ENCODE assay signal across 16 mouse cellular contexts in genomic region chr12:50496006-50496405, GRCm38 (mm10).
DNase-seq lines count a peak whose midpoint lies in the region; ATAC-seq and TF ChIP-seq lines count a peak whose summit lies in the region.
"Had no signal": no experiment of that assay in that cellular context is flagged by ENCODE, and none has a peak within 500 bp of the region (broad histone marks: within the 10 kb centered on the region; RNA-seq: fewer than 3 reads in every experiment).

No protein-coding gene starts in this region.

- TF ChIP-seq CTCF in brain, embryonic 14.5 days (IDR thresholded peaks at IDR 0.05; ENCODE audit: borderline replicate concordance, extremely low read depth, insufficient read depth, insufficient read length) = no peak

- H3K9ac ChIP-seq in heart, embryonic 12.5 days = no peak overlapping the region
- H3K9ac ChIP-seq: hindbrain, embryonic 15.5 days; liver, embryonic 13.5 days had no signal

- H3K27me3 ChIP-seq in heart, embryonic 12.5 days (replicated peaks) = no peaks in the 10 kb centered on the region
- H3K27me3 ChIP-seq: CH12.LX; hindbrain, embryonic 15.5 days; liver, embryonic 13.5 days had no signal

- intact Hi-C loops in left cerebral cortex, postnatal 4 days (cut with DNase I) = no loop called here
- intact Hi-C loops in left cerebral cortex, postnatal 25 days (cut with DNase I) = no loop called here

- H3K4me2 ChIP-seq in heart, embryonic 12.5 days = no peak overlapping the region
- H3K4me2 ChIP-seq: hindbrain, embryonic 15.5 days; liver, embryonic 13.5 days had no signal

- TF ChIP-seq POLR2A in brain, embryonic 14.5 days (IDR thresholded peaks at IDR 0.05; ENCODE audit: borderline replicate concordance, extremely low read depth, insufficient read depth, insufficient read length, poor library complexity, severe bottlenecking) = no peak

- ATAC-seq in heart, embryonic 12.5 days (ENCODE audit: insufficient number of reproducible peaks, low FRiP score) = no peak
- ATAC-seq: forebrain, embryonic 16.5 days had no signal

- peaks cover 6% of the 10 kb centered on the region for H3K4me1 ChIP-seq in heart, embryonic 12.5 days (replicated peaks)
- H3K4me1 ChIP-seq: hindbrain, embryonic 15.5 days; liver, embryonic 13.5 days had no signal

- H3K27ac ChIP-seq in heart, embryonic 12.5 days (ENCODE audit: poor library complexity, severe bottlenecking) = no peak overlapping the region
- H3K27ac ChIP-seq: hindbrain, embryonic 15.5 days; liver, embryonic 13.5 days had no signal

- 89% methylated on average over 3 of the region's 3 CpGs for WGBS in heart, embryonic 12.5 days

- no peaks in the 10 kb centered on the region for H3K36me3 ChIP-seq in heart, embryonic 12.5 days
- H3K36me3 ChIP-seq: hindbrain, embryonic 15.5 days; liver, embryonic 13.5 days had no signal

- peak; percentile 91 to 92 for DNase-seq in cerebellum, postnatal 10 days
- no peak for DNase-seq in cerebellum, adult 9-10 months
- peak; percentile 21 for DNase-seq in heart, adult 8-10 months (ENCODE audit: low spot score)
- DNase-seq in left cerebral cortex, postnatal 4 days = peak; percentile 69
- no peak for DNase-seq in left cerebral cortex, postnatal 25 days (ENCODE audit: low spot score in 2 of 2)
- DNase-seq in brain, embryonic 14.5 days (ENCODE audit: low read depth) = peak; percentile 63
- no peak for DNase-seq in retina, postnatal 1 day
- DNase-seq: adrenal gland, postnatal 36 days; embryo, embryonic 11 days; liver, embryonic 13.5 days; right cerebral cortex, postnatal 14 days; thymus, postnatal 4 days had no signal

- H3K4me3 ChIP-seq in heart, embryonic 12.5 days = no peak overlapping the region
- H3K4me3 ChIP-seq: hindbrain, embryonic 15.5 days; liver, embryonic 13.5 days had no signal

- H3K9me3 ChIP-seq in heart, embryonic 12.5 days (replicated peaks) = no peaks in the 10 kb centered on the region
- H3K9me3 ChIP-seq: hindbrain, embryonic 15.5 days; liver, embryonic 13.5 days had no signal

Comparison
In these comparisons a context has a peak if more than half of its experiments do, and no peak if none do; other contexts are left out.
1. DNase-seq: peak in cerebellum, postnatal 10 days (2 of 2), heart, adult 8-10 months (single experiment), left cerebral cortex, postnatal 4 days (single experiment) and brain, embryonic 14.5 days (single experiment); none in cerebellum, adult 9-10 months (single experiment), left cerebral cortex, postnatal 25 days (0 of 2) and retina, postnatal 1 day (single experiment).